Mouse (Mus musculus): Measurements from ENCODE around the gene Hoxa9.

The Hoxa9 gene

DNA sequence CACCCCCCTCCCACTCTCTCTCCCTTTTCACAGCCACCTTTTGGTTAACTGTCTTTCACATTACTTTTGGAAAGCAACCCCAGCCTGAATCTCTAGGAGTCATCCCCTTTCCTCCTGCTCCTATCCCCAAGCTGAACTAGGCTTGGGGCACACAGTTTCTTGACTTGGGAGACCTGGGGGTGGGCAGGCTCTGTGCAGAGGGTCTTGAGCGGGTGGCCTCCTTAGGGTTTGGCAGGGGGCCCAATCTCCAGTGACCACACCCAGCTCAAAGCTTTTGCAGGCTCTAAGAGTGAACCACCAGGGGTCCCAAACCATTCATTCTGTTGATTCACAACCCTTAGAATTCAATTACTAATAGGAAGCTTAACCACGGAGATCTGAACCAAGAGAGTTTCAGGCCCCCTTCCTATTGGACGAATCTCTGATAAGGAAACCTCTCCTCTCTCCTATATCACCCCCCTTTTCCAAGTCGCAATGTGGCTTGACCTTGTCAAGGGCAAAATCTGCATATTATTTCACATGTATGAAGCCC is 12.0 kb upstream of the Hoxa9 start:
- DNase-seq: no peak

DNA sequence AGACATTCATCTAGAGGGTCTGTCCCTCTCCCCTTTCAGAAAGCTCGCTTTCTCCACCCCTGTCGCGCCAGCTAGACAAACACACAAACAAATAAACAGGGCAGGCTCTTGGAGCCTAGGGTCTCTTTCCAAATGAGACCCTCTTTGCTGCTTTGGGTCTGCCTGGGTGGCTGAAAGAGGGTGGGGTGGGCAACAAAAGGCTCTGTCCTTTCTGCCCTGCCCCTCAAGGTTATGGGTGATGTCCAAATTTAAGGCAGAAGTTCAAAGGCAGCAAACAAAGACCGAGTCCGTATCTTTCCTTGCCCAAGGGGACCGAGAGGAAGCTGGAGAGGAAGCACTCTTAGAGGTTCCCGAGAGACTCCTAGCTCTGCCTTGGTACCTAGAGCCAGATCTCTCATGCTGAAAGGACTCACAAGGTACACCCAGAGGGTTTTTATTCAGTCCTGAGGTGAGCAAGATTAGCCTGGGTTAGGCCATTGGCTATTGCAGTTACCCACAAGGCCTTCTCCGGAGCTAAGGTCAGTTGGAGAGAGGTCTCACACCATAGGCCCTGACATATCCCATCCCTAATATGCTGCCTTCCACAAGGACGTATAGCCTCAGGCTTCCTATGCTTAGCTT is 10.2 kb upstream of the Hoxa9 start:
- no peak for DNase-seq

DNA sequence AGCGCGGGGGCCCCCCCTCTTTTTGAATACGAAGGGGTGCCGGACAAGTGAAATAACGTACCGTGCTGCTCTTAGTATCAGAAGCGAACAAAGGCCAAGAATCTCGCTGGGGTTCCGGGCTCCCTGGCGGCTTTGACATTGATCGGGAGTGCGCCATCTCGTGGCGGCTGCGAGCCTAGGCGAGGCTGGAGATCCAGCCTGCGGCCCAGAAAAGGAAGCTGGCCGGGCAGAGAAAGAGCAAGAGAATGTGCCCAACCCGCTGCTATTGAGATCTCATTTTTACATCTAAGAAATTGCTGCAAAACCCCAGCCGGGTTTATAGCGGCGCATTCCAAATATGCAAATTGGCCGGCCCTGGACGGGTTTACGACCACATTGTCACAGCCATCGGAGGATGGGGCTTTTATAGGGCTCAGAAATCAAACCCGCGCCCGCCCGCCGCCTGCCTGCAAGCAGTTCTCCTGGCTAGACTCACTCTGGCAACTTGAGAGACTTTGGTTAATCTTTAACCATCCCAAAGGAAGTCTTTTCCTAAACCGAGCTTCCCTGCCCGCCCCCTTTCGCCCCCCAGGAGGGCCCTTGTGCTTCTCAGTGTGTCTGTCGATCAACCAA is 9.6 kb upstream of the Hoxa9 start, which contains the start of gene Hoxa10:
Gene Hoxa10 (minus strand): TSS at position 466 of the 612 bp plus-strand sequence.
- DNase-seq: peak; percentile 81

DNA sequence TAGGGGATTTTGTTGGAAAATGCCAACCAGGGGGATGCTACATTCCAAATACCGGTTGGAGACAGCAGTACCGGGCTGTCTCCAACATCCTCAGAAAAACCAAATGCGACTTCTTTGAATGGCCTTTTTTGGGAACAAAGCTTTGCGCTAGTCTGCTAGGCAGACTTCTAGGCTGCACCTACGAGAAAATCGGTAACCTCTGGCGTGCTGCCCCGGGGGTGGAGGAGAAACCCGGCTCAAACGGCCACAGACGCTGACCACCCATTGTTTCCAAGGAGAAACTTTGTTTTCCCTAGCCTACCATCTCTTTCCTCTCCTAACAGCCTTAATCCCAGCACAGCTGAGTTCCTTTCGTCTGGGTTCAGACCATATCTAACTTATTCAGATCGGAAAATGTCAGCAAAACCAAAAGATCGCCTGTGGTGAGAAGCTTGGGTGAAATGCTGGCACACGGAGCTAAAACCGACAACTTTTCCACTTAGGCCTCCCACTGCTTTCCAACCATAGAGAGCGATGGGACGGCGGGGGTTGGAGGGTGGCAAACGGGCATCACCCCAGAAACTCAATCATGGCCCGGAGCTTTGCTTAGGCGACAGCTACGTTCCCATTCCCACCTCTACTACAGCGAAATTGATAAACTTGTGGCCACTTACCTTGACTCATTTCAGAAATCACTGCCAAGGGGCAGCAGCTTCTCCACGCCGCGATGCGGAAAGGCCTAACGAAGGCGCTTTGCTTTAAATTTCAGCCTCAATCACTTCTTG is 8.9 kb upstream of the Hoxa9 start:
- DNase-seq: no peak

DNA sequence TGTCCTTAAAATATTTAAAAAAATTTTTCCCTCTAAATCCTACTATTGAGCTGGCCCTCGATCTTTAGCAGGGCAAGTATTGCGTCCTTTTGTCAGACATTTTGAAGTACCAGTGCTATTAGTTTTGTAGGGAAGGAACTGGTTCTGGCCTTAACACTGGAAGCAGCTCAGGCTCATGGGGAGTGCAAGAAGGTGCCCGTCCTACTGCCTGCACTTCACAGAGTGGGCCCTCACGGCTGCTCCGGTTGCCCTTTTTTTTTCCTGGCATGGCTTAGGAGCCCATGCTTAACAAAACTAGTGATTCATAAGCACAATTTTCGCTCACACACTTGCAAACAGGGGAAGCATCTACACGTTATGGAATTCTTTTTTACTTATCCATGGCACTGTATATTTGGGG is 8.1 kb upstream of the Hoxa9 start:
- no peak for DNase-seq

DNA sequence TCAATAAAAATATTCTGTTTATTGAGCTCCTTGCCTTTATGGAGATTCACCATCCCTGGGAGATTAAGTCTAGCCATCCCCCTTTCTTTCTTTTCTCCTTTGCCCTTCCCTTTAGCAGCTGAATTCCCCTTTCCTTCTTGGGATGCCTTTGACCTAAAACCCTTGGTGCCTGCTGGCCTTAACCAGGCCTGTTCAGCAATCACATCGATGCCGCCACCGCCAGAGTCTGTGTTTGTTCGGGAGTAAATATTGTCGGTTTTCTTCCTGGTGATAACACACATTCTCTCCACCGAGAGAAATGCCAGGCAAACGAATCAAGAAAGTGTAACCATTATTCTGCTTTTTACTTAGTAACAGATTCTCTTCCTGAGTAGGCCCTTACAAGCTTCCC is 7.3 kb upstream of the Hoxa9 start:
- DNase-seq: no peak

DNA sequence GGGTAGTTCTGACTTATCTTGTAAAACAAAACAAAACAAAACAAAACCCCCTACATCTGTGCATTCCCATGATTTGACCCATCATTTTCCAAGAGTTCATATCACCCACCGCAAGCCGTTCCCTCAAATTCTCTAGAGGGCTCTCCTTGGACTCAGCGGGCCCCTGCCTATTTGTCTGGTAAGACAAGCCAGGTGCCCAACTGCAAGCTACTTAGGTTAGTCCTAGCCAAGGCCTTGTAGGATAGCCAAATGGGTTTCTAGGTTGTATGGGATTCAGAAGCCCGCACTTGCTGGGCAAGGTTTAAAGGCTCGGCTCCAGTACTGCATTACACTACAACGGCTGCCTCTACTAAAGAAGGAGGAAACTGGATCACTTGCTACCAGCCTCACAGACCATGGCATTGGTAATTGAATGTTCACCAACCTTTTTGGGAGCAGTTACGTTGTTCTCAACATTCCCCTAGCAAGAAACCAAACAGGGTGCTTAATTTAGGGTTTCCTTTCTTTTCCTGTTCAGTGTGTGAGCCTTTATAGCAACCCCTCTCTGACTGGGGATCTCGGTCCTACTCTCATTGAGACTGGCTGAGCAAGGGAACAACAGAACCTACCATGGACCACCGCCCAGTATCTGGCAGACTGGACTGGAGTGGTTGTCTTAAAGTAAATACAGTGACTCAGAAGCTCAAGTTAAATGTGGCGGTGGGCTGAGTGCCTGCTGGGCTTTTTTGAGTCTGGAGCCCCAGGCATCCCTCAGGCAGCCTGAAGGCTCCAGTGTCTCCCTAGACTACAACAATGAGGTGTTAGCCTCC is 6.7 kb upstream of the Hoxa9 start:
- no peak for DNase-seq

DNA sequence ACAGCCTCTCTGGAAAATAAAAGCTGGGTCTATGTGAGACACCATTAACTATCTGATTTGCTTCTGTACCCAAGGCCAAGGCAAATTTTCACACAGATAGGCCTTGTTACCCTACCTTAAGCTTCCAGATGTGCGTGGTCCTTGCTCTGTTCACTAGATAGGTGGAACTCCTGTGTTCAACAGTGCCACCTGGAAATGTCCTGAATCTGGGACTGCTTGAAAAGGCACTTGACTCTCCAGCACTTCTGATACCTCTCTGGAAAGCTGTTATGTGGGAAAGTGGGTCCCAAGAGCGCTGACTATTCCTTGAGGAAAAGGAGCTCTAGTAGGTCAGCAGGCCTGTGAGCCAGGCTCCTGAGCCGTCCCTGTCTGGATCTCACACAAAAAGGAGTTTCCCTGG is 5.9 kb upstream of the Hoxa9 start:
- no peak for DNase-seq

DNA sequence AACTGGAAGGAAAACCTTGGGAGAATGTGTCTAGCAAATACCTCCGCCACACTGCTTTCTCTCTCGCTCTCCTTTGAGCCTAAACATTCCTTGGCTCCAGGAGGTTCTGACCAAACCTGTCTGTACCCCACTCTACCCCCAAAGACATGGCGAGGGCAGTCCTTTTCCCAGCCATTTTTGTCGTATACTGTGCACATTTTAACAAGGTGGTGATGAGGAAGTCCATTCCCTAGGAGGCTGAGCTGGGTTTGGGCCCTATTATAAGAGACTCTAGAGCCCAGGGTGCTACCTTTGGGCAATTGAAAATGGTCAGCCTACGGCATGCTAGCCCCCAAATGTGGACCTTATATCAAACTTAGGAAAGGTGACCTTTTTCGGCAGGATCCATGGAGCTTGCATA is 5.0 kb upstream of the Hoxa9 start:
- DNase-seq: no peak

DNA sequence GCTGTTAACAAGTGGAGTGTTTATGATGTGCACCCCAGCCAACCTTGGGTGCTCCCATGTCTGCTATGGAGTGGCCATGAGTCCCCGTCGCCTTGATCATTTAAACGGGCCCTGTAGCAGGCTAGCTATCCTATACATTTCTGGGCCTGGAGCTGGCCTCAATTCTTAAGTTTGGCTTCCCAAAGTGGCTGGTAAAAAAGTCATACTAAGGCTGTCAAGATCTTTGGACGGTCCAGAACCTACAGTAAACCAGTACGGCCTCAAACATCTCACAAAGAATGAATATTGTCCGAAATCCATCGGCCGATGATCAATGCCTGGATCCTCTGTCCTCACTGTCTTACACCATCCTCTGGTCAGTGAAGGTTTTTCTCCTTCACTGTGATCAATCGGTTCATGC is 4.4 kb upstream of the Hoxa9 start:
- DNase-seq: no peak

DNA sequence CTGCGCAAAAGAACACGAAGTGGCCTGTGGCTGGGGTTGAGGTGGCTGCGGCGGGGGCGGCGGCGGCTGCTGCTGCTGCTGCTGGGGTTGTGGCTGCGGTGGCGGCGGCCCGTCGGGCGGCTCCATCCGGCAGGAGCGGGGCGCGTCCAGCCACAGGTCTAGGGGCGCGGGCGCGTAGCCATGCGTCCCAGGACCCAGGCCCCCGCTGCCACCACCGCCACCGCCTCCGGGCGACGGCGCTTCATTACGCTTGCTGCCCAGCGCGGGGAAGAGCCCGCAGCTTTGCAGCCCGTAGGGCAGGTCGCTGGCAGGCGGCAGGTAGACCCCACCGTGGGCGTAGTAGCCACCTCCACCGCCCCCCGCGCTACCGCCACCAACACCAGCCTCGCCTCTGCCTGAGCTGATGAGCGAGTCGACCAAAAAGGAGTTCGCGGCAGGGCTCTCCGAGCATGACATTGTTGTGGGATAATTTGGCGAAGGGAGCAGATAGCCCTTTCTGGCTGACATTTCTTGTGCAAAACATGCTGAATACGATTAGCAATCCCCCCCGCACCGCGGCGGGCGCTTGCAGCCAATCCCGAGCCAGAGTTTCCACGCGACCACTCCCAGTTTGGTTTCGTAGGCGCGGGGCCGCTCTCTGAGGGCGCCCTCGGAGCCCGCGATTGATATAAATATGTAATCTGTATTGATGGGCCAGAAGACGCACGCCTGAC is 3.7 kb upstream of the Hoxa9 start:
- DNase-seq: no peak

DNA sequence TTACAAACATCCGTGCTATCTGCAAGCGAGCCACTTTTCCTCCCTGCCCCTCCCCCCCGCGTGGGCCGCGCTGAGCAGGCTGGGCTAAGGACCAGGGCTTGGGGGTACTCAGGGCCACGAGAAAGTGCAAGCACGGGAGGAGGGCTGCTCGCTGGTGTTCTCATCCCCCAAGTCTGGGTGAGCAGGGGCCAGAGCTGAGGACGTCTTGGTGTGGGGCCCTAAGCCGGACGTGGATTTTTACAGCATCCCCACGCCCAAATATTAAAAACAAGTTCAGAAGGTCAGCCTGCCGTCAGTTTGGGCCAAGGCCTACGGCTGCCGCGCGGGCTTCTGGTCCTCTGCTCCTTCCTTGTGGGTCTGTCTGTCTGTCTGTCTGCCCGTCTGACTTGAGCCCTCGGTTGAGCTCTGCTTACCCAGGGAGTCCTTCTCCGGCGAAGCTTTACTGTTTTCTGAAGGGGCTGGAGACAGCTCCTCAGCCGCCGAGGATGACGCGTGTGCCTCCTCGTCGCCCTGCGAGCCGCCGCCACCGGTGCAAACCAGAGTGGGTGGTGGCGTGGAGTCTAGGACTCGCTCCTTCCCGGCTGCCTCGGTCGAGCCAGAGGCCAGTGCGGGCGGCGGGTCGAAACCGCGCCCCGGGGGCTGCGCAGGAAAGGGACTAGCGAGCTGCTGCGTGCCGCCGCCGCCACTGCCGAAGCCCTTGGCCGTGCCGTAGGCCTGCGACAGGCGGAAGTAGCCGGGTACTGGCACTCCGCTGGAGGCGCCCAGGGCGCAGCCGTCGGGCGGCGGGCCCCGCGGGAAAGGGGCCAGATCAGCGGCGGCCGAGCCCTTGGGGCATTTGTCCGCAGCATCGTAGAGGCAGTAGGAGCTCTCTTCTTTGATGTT is 2.9 kb upstream of the Hoxa9 start:
- DNase-seq: peak; percentile 25

DNA sequence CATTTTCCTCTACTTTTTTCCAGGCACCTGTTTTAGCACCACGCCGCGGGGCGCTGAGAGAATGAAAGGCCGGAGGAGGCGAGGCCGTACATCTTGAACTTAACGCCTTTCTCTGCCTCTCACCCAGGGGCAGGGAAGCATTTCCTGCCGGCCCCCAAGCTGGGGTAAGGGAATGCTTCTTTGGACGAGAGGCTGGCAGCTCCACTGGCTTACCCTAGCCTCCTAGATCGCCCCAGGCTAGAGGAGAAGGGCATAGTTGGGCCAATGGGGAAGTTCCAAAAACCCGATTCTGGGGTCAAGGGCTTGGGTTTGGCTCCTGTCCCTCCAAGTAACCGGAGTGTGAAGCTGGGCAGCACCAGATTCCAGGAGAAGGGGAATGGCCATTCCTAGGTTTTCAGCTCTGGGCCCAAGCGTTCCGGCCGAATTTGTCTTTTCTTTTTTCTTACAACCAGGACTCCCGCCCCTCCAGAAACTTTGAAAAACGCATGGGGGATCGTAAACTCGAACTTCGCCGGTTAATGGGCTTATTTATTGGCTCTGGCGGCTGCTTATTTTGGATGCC is 2.2 kb upstream of the Hoxa9 start:
- DNase-seq: no peak

DNA sequence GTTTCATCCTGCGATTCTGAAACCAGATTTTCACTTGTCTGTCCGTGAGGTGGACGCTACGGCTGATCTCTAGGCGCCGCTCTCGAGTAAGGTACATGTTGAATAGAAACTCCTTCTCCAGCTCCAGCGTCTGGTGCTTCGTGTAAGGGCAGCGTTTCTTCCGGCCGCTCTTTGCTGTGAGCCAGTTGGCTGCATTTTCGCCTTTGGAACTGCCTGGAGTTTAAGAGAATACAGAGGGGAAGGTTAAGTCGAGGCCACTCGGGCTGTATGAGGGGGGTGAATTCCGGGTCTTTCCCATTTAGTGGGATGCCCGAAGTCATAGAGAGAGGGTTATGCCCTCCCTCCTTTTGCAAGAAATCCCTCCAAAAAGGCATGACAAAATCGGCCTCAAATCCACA is 1.7 kb upstream of the Hoxa9 start:
- peak; percentile 18 for DNase-seq

DNA sequence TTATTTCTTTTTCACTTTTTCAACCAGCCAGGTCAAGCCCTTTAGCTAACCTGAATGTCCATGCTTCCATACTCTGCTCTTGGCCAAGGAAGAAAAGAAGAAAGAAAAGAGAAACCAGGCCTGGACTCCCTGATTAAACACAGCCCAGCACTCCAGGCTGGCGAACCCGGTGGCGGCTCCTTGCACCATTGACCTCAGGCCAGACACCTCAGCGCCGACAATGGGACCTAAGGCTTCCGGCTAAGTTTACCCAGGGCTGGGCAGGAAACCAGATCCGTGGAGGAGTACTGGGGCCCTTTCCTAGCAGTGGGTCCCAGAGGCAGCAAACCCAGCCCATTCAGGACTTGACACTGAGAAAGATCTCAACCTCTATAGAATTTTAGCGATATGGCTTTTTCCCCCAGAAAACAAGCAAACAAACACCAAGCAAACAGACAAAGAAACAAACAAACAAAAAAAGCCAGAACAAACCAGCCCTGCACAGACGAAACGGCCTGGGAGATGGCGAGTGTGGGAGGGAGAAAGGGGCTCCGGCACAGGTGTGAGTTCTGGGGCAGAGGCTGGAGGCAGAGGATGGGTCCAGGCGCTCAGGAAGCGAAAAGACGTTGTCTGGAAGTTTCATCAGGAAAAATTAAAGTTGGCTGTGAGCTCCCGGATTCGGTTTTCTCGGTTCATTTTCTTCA is 1.1 kb upstream of the Hoxa9 start:
- peak; percentile 7 for DNase-seq

DNA sequence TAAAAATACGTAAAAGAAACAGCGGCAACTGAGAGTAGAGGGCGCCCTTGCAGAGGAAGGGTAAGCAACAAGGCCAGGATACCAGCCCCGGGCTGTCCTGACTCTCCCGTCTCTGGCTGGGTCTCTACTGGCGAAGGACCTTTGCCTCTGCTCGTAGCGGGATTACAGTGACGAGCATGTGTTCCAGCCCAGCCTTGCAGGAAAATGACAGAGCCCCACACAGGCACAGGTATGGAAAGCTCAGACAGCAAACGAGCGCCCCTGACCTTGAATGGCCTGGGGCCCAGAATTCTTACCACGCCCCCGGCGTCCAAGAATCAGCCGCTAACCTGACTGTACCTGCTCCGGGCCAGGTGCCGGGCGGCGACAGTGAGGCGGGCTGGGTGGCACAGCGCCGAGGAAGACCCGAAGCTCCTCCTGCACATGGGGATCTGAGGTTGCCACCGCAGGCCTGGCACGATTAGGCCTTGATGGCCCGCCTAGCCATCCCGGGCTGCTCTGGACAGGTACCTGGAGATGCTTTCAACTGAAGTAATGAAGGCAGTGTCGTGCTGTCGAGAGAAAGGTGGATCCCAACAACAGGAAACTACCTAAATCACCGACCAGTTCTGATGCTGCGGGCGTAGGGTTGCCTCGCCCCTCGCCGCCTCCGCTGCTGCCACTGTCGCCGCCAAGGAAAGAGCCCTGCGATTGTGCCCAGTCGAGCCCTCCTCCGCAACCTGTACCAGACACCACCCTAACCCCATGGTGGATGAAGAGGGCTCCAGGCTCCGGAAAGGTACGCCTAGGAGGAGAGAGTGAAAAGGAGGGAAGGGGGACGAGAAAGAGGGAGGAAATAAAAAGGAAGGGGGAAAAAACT is 1.1 kb downstream of the Hoxa9 start:
- DNase-seq: no peak

DNA sequence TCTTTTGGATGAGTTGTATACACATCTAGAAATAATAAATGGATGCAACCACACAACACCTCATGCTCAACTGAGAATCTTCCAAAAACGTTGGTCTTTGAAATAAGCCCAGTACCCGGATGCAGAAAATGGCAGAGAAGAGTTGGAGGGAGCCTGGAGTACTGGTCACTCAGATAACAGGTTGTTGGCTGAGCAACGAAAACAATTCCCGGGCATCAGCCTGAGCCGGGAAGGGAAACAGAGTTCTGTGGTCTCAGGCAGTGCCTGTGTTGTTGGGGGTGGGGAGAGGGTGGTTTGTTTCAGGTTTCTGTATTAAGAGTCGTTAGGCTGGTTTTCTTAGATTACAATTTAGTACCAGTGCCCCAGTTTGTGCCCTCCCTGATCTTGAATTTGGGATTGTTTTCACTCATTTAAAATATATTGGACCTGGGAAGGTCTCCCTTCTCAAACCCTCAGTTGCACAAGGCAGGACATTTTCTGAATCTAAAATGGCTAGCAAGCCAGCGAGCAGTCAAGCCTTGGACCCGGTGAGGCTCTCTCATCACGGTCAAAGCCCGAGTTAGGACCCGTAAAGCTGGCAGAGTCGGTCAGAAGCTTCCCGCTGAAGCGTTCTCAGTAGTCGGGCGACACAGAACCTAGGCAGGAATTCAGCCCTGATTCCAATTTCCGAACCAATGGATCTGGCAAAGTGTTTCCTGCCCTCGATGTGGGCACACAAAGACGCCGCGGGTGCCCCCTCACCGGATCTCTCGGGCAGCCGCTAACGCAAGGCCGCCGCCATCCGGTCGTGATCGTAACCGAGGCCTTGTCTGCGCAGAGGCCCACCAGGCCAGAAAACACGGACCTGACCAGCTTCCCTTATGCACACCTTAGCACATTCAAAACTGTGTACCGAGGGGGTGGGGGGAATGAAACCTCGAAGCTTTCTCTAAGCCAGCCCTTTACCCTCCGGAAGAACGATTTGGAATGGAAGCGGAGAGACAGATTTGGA is 2.1 kb downstream of the Hoxa9 start:
- DNase-seq: peak; percentile 21
